Mouse (Mus musculus) adrenal gland, adult 10 weeks (tissue): ENCODE results near the gene Ms4a4a. TPM values are rescaled to one million over a fixed set of nuclear protein-coding genes. Genes with fewer than 3 reads are reported as not detected.

Experiments used
- polyA plus RNA-seq: library from polyadenylated mRNA; stranded (reverse); fragments of 350-450 nt; fragmentation: Illumina TruSeq; extraction: RNeasy Lipid Tissue Mini Kit (QIAGEN cat#74804); gene quantifications from one replicate; pipeline ENCODE4 v1.2.3, GENCODE M21; 2014; ENCODE audit warnings: low read depth, low replicate concordance

The Ms4a4a gene
- polyA plus RNA-seq, result 17.1 TPM

DNA sequence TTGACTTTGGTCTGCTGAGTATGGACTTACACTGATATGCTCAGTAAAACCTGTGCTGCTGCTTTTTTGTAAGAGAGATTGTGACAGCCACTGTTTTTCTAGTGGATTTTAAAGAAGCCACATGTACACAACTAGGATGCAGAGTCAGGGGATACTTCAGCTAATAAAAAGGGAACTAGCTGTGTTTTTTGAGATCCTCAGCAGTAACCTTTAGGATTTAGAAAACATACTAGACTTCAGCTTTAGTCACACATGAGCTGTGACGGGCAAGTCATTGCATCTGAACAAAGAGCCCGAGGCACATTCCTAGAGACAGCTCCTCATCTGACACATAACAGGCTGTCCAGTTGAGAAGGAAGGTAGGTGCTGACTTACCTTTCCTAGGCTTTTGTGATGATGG lies at the start of gene Ms4a4a:
Ms4a4a (plus strand) TSS at position 251 of the 400 bp plus-strand sequence.

DNA sequence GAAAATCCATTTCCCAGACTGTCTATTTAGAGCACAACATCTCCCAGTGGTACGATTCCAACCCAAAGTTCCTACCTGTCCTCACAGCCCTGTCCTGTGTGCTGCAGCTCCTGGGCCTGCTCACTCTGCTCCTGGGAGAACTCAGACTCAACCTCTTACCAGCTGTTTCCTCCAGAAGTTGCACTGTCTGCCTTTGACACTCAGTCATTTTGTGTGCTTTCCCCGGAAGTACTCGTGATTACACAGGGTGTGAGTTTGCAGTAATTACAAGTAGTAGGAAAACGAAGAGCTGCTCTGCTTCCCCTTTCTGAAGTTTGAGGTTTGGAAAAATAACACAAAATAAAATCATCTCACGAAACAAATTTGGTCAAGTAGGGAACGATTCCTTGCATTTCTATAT lies 39.4 kb upstream of the Ms4a4a start, which contains the start of gene Ms4a7:
Ms4a7 (minus strand) TSS at position 215 of the 400 bp plus-strand sequence.

DNA sequence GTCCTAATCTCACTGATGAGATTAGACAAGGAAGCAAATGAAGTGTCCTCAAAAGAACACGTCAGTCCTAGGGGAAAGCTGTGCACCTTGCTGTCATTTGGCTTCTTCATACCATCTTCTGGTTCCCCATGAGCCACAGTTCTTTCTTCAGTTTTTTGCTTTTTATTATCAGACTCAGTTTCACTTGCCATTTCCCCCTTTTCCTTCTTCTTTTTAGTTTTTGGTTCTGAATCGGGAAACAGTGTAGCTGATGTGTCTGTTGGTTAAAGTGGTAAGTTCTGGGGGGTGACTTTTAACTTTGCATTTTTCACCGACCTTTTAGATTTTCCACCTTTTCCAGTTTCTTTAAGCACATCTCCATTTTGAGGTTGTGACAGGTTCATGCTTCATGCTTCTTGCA lies 29.2 kb downstream of the Ms4a4a start, which contains the start of gene Ms4a4c:
Ms4a4c (plus strand) TSS at position 244 of the 400 bp plus-strand sequence.

Other genes starting within 250 kb of the Ms4a4a start
- gene 1700017D01Rik, start 244.6 kb upstream of the Ms4a4a start, polyA plus RNA-seq, result not detected
- not detected for gene 1700025F22Rik, start 210.2 kb upstream of the Ms4a4a start, polyA plus RNA-seq
- gene Ms4a13, start 178.8 kb upstream of the Ms4a4a start, polyA plus RNA-seq, result not detected
- not detected for gene Ms4a12, start 143.1 kb upstream of the Ms4a4a start, polyA plus RNA-seq
- gene Ms4a1, start 109.3 kb upstream of the Ms4a4a start, polyA plus RNA-seq, result 1.9 TPM
- not detected for gene Ms4a5, start 91.7 kb upstream of the Ms4a4a start, polyA plus RNA-seq
- 0.93 TPM for gene Ms4a14, start 61.1 kb upstream of the Ms4a4a start, polyA plus RNA-seq
- gene Ms4a7, start 39.4 kb upstream of the Ms4a4a start, polyA plus RNA-seq, result 12.4 TPM
- 8.2 TPM for gene Ms4a4c, start 29.2 kb downstream of the Ms4a4a start, polyA plus RNA-seq
- 3.3 TPM for gene Ms4a4b, start 68.0 kb downstream of the Ms4a4a start, polyA plus RNA-seq
- 37.9 TPM for gene Ms4a6c, start 93.8 kb downstream of the Ms4a4a start, polyA plus RNA-seq
- 0.82 TPM for gene Gm8369, start 110.4 kb downstream of the Ms4a4a start, polyA plus RNA-seq
- gene Ms4a6b, start 141.0 kb downstream of the Ms4a4a start, polyA plus RNA-seq, result 22.9 TPM
- 19.2 TPM for gene Ms4a4d, start 161.3 kb downstream of the Ms4a4a start, polyA plus RNA-seq
- gene Ms4a6d, start 229.3 kb downstream of the Ms4a4a start, polyA plus RNA-seq, result 18.7 TPM
- gene Ms4a2, start 248.2 kb downstream of the Ms4a4a start, polyA plus RNA-seq, result 0.64 TPM